Mouse (Mus musculus) granulocyte monocyte progenitor cell, adult 5-6 weeks (primary cell): ENCODE results near the gene Yipf1. TPM values are rescaled to one million over a fixed set of nuclear protein-coding genes. Genes with fewer than 3 reads are reported as not detected.

Experiments
- ATAC-seq: replicated peaks from 2 replicates; pipeline ENCODE4 v1.8.0; 2016; ENCODE audit warnings: mild to moderate bottlenecking, moderate TSS enrichment, inconsistent platforms; ENCODE audit not compliant: poor library complexity, severe bottlenecking
- total RNA-seq, 2 experiments: library from RNA; stranded (forward) in 1 of 2; stranded (reverse) in 1 of 2; fragments of 200-712, 200-1000 nt in 1 of 2; fragments of >200 nt in 1 of 2; fragmentation: Nextera tagmentation in 1 of 2; gene quantifications; 2 replicates each; pipeline ENCODE4 v1.2.3; 2014 to 2017

The Yipf1 gene
- total RNA-seq (2014; fragmentation: Nextera tagmentation) (44.1 and 53.5 TPM in 2 replicates), total RNA-seq (2017) (32.0 and 38.8 TPM in 2 replicates)

GRCm38 (mm10) chr4:107313690-107314478, at the start of gene Yipf1:
Gene Yipf1, plus strand, starts transcription at chr4:107314363.
- ATAC-seq, result peak; percentile 97

GRCm38 (mm10) chr4:107273683-107274082, 40.5 kb upstream of the Yipf1 start:
- no peak for ATAC-seq

- no peak for ATAC-seq
Measured at GRCm38 (mm10) chr4:107274511-107274910, 39.7 kb upstream of the Yipf1 start.

- ATAC-seq, result peak; percentile 82
Measured at GRCm38 (mm10) chr4:107278188-107278707, 35.9 kb upstream of the Yipf1 start.

- ATAC-seq, result no peak
Measured at GRCm38 (mm10) chr4:107280843-107281475, 33.2 kb upstream of the Yipf1 start.

- peak; percentile 100 for ATAC-seq
Measured at GRCm38 (mm10) chr4:107285446-107286200, 28.5 kb upstream of the Yipf1 start.

GRCm38 (mm10) chr4:107286386-107286785, 27.8 kb upstream of the Yipf1 start:
- no peak for ATAC-seq

GRCm38 (mm10) chr4:107287517-107287916, 26.6 kb upstream of the Yipf1 start:
- ATAC-seq, result no peak

GRCm38 (mm10) chr4:107291611-107292272, 22.4 kb upstream of the Yipf1 start:
- no peak for ATAC-seq

GRCm38 (mm10) chr4:107292273-107292662, 21.9 kb upstream of the Yipf1 start:
- no peak for ATAC-seq

GRCm38 (mm10) chr4:107298071-107298606, 16.0 kb upstream of the Yipf1 start:
- no peak for ATAC-seq

GRCm38 (mm10) chr4:107299779-107300340, 14.3 kb upstream of the Yipf1 start:
- peak; percentile 63 for ATAC-seq

- peak; percentile 54 for ATAC-seq
Measured at GRCm38 (mm10) chr4:107300371-107300770, 13.8 kb upstream of the Yipf1 start.

- ATAC-seq, result no peak
Measured at GRCm38 (mm10) chr4:107300902-107301555, 13.1 kb upstream of the Yipf1 start.

- ATAC-seq, result no peak
Measured at GRCm38 (mm10) chr4:107302221-107302620, 11.9 kb upstream of the Yipf1 start.

GRCm38 (mm10) chr4:107302832-107303231, 11.3 kb upstream of the Yipf1 start:
- peak; percentile 70 for ATAC-seq

GRCm38 (mm10) chr4:107303531-107303930, 10.6 kb upstream of the Yipf1 start:
- no peak for ATAC-seq

GRCm38 (mm10) chr4:107306966-107307365, 7.2 kb upstream of the Yipf1 start, which contains the start of gene Dio1:
Gene Dio1, minus strand, starts transcription at chr4:107307169.
- ATAC-seq, result no peak

GRCm38 (mm10) chr4:107314479-107314805, 279 bp downstream of the Yipf1 start:
- no peak for ATAC-seq
